Mouse (Mus musculus) erythroid progenitor cell, adult 5-6 weeks (primary cell): ENCODE measurements around the gene Arl15. TPM values are rescaled to one million over a fixed set of nuclear protein-coding genes. Genes with fewer than 3 reads are reported as not detected.

ENCODE experiments used
- ATAC-seq: replicated peaks from 2 replicates; pipeline ENCODE4 v1.8.0; 2016; ENCODE audit warnings: moderate number of reproducible peaks, mild to moderate bottlenecking, moderate TSS enrichment, inconsistent platforms; ENCODE audit not compliant: poor library complexity, low FRiP score, severe bottlenecking
- total RNA-seq, 2 experiments: library from RNA; stranded (forward) in 1 of 2; stranded (reverse) in 1 of 2; fragments of 150-400 nt in 1 of 2; fragments of 186-747, 209-891 nt in 1 of 2; gene quantifications; 2 replicates each; pipeline versions ENCODE4 v1.2.3 to v1.2.4; 2015 to 2017; ENCODE audit warnings: low replicate concordance in 2 of 2

The Arl15 gene
- total RNA-seq, 2 experiments from 2014 or later: 10.5 to 23.5 TPM

DNA sequence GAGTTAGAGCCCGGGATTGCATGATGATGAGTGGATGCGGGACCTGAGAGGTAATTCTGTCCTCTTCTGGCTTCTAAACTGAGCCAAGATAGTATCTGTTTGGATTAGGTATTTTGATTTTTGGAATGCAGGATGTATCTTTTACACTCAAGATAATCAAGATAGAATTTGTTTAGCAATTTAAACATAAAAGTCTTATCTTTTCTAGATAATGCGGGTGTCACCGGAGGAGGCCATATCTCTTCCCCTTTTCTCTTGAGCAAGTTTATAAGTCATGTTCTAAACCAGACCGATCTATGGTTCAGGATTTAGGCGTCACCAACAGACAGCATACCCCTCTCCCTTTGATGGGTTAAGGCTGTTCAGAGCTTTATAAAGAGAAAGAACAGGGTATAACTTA, 3.1 kb downstream of the Arl15 start:
- no peak for ATAC-seq

DNA sequence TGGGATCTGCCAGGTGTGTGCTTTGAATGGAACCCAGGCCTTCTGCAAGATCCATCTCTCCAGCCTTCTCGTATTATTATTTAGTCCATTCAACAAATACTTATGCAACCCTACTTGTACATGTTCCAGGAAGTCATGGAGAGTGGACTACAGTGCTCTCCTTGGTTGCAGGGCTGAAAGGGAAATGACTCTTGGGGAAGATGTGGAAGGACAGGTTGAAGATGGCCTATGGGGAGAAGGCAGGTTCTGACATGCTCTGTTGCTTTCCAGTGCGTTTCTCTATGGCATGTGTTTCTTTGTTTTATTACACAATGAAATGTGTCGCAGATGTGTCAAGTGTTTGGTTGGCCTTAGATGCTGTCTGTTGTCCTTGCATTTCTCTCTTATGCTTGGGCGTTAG, 5.1 kb downstream of the Arl15 start:
- no peak for ATAC-seq

DNA sequence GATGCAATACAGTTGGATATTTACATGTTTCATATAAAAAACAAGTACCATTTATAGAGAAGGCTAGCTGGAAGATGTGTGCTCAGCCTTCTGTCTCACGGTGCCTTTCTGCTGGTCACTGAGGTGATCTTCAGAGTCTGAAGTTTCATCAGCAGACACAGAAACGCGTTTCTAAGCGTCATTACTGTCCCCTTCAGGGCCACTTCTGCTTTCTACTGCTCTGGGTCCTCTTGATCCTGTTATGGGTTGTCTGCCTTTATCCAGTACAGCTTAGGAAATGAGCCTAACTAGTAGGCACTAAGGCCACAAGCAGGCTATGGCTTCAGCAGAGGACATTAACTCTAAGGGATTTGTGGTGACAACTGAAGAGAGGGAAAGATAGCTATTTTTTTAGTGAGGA, 5.9 kb downstream of the Arl15 start:
- ATAC-seq: no peak

DNA sequence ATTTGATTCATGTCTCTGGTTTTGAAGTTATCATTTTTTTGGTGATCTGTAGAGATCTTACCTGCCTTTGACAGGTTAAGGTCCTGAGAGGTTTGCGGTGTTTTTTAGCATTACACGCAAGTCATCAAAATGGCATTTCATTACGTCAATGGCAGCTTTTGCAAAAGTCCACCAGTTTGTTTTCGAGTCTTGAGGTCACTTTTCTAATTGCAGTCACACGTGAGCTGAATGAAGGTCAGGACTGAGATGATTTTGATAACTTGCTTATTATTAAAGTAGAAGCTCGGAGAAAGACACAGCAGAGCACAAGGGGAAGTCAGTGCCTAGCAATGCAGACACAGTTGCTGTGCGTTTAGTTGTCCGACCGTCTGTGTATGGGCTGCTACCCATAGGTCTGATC, 8.3 kb downstream of the Arl15 start:
- no peak for ATAC-seq

DNA sequence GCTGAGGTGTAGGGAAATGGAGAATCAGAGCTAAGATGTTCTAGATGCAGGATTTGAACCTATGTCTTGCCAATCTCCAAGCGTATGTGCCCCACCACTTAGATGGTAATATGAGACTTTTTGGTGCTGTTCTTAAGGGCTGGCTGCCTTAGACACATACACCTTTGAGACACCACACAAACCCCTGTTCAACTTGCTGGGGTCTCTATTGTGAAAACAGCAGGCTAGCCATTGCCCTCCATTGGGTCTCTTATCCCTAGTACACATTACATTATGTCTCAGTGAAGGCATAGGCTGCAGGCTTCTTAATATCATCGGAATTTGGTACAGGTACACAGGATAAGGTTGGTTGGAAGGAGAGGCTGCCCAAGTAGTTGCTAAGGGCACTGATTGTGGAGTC, 16.8 kb downstream of the Arl15 start:
- no peak for ATAC-seq

DNA sequence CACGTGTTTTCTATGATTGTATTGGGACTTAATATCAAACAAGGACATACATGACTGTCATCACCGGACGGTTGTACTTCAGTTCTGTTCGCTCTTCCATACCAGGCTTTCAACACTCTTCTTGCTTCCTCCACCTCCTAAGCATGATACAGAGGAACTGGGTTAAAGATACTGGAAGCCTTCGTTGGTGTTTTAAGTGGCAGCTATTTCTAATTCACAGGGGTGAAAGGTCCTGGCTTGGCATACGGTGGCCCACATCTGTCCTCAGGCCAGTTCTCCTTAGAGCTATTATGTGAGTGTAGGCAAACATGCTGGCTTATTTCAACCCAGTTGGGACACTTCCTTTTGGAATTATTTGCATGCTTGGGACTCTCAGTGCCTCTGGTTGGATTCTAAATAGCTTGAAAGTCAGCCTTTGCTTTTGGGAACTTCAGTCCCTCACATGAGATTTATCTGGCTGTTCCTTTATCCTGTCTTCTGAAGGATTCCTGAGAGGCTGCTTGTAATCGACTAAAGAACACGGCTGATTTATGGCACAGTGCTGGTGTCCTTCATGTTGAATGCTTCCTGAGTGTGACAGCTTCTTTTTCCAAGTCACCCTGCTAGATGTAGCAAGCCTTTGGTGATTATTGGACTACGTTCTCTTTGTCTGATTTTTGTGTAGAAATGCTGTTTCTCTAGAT, 17.7 kb downstream of the Arl15 start:
- no peak for ATAC-seq

DNA sequence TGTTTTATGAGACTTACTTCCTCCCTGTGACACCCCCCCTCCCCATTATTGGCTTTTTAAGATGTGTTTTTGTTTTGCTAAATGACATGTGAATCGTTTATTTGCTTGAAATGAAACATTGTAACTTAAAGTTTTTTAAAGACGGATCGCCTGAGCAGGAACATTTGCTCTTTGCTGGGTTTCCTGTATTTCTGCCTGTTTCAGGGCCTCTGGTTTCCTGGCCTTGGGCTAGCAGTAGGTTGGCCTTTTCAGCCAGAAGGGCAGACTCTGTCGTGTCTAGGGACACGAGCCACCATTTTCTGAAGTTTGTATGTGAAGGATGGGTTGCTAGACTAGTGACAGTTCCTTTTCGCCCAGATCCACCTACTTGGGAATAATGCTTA, 18.3 kb downstream of the Arl15 start:
- no peak for ATAC-seq

DNA sequence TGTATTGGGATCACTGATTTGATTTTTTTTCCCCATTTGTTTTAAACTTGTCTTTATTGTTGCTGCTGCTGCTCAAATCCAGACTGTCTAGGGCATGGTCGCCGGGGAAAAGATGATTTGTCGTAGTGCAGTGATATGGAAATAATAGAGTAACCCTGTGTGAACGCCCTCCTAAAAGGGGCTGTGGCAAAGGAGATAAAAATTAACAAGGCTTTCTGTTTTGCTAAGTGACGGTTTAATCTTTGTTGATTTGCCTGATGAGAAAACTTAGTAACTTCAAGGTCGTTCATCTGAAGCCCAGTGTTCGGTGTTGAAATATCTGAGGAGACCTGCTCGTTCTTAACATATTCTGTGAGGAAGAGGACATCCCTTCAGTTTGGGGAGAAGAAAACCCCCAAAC, 19.8 kb downstream of the Arl15 start:
- no peak for ATAC-seq

DNA sequence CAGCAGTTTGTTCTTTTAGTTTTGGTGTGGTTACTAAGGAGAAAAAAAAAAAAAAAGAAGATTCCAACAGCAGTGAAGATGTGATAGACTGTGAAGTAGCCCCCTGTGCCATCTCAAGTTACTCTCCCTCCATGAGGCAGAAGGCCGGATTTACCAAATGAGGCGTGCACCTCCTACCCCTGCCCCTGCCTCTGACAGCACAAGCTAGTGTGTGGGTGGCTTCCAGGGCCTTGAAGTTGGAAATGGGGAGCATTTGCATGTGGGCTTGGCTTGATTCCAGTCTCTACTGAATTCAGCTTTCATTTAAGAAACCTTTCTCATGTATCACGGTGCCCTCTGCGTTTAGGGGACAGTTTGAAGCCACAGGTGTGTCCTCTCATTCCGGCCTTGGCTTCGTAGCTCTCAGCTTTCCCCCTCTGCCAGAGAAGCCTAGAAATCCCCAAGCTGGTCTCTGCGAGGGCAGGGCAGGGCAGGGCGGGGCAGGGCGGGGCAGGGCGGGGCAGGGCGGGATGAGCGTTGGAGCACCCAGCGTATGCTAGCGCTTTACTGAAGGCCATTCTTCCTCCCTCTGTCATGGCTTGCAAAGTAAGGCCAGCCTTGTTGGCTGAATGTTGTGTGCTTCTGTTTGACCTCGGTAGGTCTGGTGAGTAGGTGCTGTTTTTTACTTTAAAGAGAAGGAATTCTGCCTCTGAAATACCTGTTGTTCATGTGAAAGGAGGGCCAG, 21.6 kb downstream of the Arl15 start:
- ATAC-seq: peak; percentile 67

DNA sequence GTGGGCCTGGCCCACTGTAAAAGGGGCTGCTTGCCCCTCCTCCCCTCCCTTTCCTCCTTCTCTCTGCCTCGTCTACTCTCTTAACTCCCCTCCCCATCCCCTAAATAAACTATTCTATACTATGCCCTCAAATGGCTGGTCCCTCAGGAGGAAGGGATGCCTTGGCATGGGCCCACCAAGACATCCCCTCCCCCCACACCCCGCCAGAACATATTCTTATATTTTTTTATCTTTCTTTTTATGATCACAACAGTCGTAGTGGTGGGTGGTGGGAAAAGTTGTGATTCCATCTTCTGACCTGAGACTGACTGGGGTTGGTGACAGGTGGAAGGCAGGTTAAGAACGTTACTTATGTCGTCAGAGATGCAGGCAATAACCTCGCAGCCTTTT, 22.1 kb downstream of the Arl15 start:
- ATAC-seq: no peak

DNA sequence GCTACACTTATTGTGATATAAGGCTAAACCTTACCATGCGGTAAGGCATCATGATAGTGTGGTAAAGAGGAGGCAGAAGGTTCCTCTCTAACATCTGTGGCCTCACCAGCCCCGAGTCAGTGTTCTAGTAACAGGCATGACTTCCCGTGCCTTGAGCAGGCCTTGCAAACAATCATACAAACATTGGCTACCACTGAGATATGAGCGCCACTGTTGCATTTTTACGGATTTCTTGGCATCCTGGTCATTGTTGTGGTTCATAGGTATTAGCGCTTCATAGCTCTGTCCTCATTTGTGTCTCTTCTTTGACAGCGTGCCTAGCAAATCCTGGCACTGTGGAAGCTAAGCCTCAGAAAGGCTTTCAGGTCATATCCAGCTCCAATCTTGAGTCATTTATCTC, 24.7 kb downstream of the Arl15 start:
- no peak for ATAC-seq

DNA sequence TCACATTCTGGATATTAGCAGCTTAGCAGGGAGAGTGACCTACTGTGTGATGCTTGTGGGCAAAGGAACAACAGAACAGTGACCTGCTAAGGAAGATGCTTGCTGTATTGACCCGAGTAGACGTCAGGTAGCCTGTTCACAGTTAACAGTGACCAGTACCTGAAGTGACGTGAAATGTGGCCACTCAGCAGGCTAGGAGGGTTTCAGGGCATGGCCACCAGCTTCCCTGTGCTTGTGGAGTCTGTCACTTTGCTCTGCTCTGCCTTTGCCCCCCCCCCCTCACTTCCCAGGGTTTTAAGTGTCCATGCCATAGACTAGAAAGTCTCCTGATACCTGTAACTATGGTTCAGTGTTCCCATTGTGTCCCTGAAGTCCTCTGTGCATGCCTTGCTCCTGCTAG, 25.9 kb downstream of the Arl15 start:
- ATAC-seq: no peak

DNA sequence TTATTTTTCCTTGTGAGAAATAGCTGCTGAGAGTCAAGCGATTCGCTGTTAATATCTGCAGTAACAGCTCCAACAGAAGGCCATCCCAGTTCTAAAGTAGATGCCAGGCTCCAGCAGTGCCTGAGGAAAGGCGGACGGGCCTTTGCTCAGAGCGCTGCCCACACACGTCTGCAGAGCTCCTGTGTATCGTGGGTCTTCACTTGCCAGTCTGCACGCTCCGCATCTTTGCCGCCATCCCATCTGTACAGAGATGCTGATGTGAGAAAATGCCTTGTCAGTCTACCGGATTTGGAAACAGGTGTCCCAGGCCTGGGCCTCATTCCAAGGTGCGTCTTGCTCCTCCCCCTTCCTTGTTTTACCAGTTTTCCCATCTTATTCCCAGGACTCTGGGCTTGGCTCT, 27.6 kb downstream of the Arl15 start:
- no peak for ATAC-seq

DNA sequence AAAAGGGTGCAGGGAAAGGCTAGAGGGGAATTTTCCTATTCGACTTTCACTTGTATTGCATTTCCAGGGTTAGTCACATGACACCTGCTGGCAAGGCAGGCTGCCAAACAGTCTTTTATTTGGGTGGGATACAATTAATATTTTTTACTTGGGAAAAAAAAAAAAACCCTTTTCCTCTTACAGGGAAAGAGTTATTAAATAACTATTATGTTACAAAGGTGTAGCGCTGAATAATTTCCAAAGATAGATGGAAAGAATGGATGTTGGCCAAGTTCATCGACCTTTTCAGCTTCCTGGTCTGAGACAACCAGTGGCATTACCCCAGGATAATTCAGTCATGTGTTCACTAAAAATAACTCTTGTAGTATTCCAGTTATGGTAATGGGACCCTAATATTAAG, 29.7 kb downstream of the Arl15 start:
- no peak for ATAC-seq

DNA sequence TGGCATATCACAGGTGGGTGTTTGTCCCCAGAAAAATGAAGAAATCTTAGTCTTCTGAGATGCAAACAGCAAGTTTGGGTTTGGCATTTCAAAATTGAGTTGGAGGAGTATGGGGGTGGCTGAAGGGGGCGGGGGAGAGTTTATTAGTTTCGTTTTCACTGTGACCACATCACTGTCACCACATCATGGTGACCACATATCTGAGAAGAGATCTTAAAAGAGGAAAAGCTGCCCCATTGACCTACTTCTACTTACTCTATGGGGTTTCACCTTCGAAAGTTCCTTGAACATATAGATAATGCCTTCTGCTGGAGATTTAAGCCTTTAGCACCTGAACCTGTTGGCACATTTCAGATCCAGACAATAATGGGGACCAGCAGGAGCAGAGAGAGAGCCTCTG, 34.3 kb downstream of the Arl15 start:
- no peak for ATAC-seq

DNA sequence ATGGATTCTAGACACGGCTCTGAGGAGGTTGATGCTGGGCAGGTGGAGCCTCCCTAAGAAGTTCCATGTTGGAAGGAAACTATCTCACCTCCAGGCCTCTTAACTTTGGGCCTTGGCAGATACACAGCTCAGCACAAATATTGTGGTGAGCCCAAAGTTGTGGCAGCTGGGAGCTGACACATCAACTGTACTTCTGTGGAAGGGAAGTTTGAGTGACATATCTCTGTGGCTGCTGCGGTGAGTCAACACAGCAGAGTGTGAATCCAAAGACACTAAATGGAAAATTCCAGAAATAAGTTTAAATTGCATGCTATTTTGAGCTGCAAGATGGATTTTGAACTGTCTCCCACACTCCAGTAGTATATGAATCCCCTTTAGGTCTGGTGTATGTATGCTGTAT, 34.8 kb downstream of the Arl15 start:
- ATAC-seq: no peak

DNA sequence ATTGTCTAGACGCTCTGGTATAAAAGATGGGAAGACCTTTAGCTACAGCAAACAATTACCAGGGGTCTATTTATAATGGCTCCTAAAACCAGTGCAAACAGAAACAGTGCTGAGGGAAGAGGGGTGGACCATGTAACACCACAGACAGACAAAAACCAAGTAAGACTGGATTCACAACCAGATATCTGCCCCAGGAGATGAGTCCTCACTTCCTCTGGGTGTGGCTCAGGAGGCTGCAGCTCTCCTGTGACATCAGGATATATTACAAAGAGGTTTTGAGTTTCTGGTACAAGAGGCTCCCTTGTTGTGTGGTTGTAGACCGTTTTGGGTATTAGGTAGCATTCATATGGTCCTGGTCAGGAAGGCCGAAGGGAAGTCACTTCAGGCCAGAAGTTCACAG, 36.5 kb downstream of the Arl15 start:
- no peak for ATAC-seq

DNA sequence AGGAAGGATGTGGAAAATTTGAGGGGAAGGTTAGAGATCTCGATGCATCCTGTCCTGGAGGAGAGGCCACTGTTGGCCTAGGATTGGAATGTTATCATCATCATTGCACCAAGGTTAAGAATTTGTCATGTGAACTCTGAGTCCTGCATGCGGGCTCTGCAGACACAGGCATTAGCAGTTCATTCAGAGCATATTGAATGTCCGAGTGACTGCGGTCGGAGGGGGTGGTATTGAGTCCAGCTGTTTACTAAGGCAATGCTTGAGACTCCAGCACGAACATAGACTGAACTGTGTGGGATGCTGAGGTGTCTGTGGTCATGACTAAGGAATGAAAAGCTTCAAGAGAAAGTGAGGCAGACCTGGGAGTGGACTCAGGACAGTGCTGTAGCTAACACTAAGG, 38.6 kb downstream of the Arl15 start:
- ATAC-seq: no peak

DNA sequence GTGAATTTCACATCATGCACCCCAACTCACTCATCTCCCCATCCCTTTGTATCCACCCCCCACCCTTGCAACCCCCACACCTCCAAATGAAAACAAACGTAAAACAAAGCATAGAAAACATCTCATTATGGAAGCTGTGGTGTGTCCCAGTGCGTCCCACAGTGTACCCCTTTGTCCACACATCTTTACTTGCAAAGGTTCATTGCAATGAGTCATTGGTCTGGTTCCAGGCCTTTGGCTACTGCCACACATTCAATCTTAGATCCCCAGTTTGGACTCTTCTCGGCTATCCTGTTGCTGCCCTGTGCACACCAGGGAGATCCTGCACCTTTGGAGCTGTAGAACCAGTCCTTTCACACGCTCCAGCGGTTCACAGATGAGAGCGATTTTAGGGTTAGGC, 41.6 kb downstream of the Arl15 start:
- ATAC-seq: no peak

DNA sequence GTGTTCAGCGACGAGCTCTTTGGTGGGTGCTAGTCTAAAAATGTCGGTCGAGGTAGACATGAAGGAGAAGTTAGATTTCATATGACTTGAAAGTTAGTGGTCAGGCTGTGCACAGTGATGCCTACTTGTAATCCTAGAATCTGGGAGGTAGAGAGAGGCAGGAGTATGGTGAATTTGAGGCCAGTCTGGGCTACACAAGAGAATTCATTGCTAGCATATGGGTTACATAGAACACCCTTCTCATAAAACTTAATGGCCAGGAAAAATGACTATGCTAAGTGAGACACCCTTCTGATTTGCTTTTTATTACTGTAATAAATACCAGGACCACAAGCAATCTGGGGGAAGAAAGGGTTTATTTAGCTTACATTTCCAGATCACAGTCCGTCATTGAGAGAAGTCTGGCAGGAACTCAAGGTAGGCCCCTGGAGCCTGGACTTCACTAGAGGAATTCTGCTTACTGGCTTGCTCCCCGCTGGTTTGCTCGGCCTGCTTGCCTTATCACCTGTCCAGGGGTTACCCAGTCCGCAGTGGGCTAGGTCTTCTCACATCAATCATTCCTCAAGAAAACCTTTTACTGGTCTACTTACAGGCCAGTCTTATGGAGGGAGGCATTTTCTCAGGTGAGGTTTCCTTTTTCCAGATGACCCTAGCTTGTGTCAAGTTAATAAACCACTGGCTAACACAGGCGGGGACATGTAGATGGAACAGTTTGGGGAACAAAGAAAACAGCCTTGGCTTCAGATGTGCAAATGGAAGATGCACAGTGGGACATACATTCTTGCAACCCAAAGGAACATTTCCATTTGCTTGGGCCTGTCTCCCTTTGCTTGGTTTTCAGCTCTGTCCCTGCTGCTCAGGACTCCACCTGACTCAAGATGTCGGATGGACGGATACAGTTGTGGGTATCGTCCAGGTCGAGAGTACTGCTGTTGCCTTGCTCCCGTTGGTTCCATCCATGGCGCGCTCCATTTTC, 44.6 kb downstream of the Arl15 start:
- no peak for ATAC-seq

DNA sequence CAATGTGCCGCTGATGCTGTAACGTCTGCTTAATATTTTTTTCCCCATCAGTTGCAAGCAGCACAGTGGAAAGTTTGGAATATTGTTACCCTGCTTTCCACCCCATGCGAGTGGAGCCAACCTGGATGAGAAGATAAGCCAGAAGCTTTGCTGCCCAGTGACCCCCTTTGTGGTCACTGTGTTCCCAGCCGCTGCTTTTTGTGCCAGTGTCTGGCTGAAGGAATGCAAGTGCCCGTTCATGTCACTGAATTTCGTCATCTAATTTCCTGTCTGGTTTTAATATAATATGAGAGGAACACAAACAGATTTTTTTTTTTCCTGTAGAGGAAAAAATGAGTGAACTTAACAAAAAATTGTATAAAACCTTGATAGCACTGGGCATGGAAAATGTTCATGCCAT, 46.1 kb downstream of the Arl15 start:
- ATAC-seq: no peak
